19 mouse cellular contexts compared by ENCODE assay signal in genomic region chr17:46165460-46165859, GRCm38 (mm10). TPM values are rescaled to one million over a fixed set of nuclear protein-coding genes. Genes with fewer than 3 reads are reported as not detected.
A peak's percentile ranks its signal among the peaks of the same experiment; 100 is the strongest.
DNase-seq lines count a peak whose midpoint lies in the region; ATAC-seq and TF ChIP-seq lines count a peak whose summit lies in the region.
"Had no signal": no experiment of that assay in that cellular context is flagged by ENCODE, and none has a peak within 500 bp of the region (broad histone marks: within the 10 kb centered on the region; RNA-seq: fewer than 3 reads in every experiment).

No protein-coding gene starts in this region.

- no peak overlapping the region for H3K4me2 ChIP-seq in myocyte (ENCODE audit: low read depth)
- H3K4me2 ChIP-seq: forebrain, embryonic 13.5 days; hindbrain, embryonic 12.5 days; hindbrain, embryonic 15.5 days had no signal

- H3K79me2 ChIP-seq in myocyte (ENCODE audit: control insufficient read depth, insufficient read depth), result peaks cover 38% of the 10 kb centered on the region

- H3K36me3 ChIP-seq in megakaryocyte, embryonic 14.5 days (replicated peaks; ENCODE audit: low read length), result peaks cover 82% of the 10 kb centered on the region
- peaks cover 65% of the 10 kb centered on the region for H3K36me3 ChIP-seq in myocyte (ENCODE audit: control insufficient read depth, insufficient read depth)

- H3K27me3 ChIP-seq in megakaryocyte, embryonic 14.5 days (replicated peaks), result no peaks in the 10 kb centered on the region
- no peaks in the 10 kb centered on the region for H3K27me3 ChIP-seq in myocyte (ENCODE audit: control insufficient read depth, insufficient read depth, insufficient read length)
- H3K27me3 ChIP-seq: forebrain, embryonic 13.5 days; hindbrain, embryonic 12.5 days; hindbrain, embryonic 15.5 days had no signal

- H3K4me1 ChIP-seq in megakaryocyte, embryonic 14.5 days, result peaks cover 90% of the 10 kb centered on the region

- DNase-seq in heart, adult 11 months, result peak; percentile 89
- DNase-seq in heart, adult 8-10 months (ENCODE audit: low spot score), result no peak
- no peak for DNase-seq in adrenal gland, adult 18-20 months (ENCODE audit: low spot score in 2 of 2)
- DNase-seq: adrenal gland, adult 8-10 months; adrenal gland, postnatal 25 days; cerebellum, adult 2 months; gastrocnemius, postnatal 10 days; gastrocnemius, postnatal 36 days had no signal

- ATAC-seq in megakaryocyte, adult 5-6 weeks (ENCODE audit: poor library complexity, severe bottlenecking), result no peak
- ATAC-seq: CD4-positive, CD25-positive, alpha-beta regulatory T cell, adult 4 months; forebrain, embryonic 13.5 days; forebrain, embryonic 16.5 days had no signal

- no peaks in the 10 kb centered on the region for H3K9me3 ChIP-seq in megakaryocyte, embryonic 14.5 days
- H3K9me3 ChIP-seq: forebrain, embryonic 10.5 days; forebrain, embryonic 13.5 days; hindbrain, embryonic 12.5 days; hindbrain, embryonic 15.5 days had no signal

- no peak for TF ChIP-seq POLR2A in myocyte (IDR thresholded peaks at IDR 0.05; ENCODE audit: insufficient read length, low read depth)

- peak overlapping the region; percentile 24 for H3K4me3 ChIP-seq in megakaryocyte, embryonic 14.5 days (replicated peaks)
- H3K4me3 ChIP-seq in myocyte, result no peak overlapping the region
- H3K4me3 ChIP-seq: forebrain, embryonic 10.5 days; forebrain, embryonic 13.5 days; hindbrain, embryonic 12.5 days; hindbrain, embryonic 15.5 days had no signal

- no peak overlapping the region for H3ac ChIP-seq in myocyte (ENCODE audit: control insufficient read depth, insufficient read length)

TF ChIP-seq in myocyte, 11 proteins besides CTCF, POLR2A, EP300 and RAD21:
- TF ChIP-seq POLR2AphosphoS2 (IDR thresholded peaks at IDR 0.05; ENCODE audit: insufficient read length, low read depth) (peak; percentile 50), CEBPB (IDR thresholded peaks at IDR 0.05; ENCODE audit: insufficient read depth, poor library complexity, severe bottlenecking) (no peak), SRF (IDR thresholded peaks at IDR 0.05; ENCODE audit: control insufficient read depth, insufficient read length, low read depth) (no peak)

RNA-seq across cellular contexts. Expression of gene Gtpbp2, which starts 4.6 kb away (rescaled TPM):
- 10 to 100 TPM; 55.8 to 74.5 (median 59.0) TPM for total RNA-seq in heart, adult 8-10 months (2022)
- 65.9 and 69.9 TPM in 2 replicates for polyA plus RNA-seq in megakaryocyte, embryonic 14.5 days (2012; ENCODE audit: insufficient read depth, low replicate concordance)
- 29.3 and 30.2 TPM in 2 replicates for total RNA-seq in megakaryocyte, adult 5-6 weeks (2015)
- 47.9 and 49.6 TPM in 2 replicates for total RNA-seq in megakaryocyte, adult 5-6 weeks (2017)
- 125 TPM for polyA plus RNA-seq in myocyte (2012; fragmentation: generic; extraction: Trizol)
- total RNA-seq in adrenal gland, adult 18-20 months (2021), result 10 to 100 TPM; 75.8 to 79.5 TPM

RNA-seq across cellular contexts. Expression of gene Mad2l1bp, which starts 12.1 kb away (rescaled TPM):
- 10 to 100 TPM; 19.2 to 27.4 (median 21.6) TPM for total RNA-seq in heart, adult 8-10 months (2022)
- polyA plus RNA-seq in megakaryocyte, embryonic 14.5 days (2012; ENCODE audit: insufficient read depth, low replicate concordance), result 8.8 and 18.5 TPM in 2 replicates
- total RNA-seq in megakaryocyte, adult 5-6 weeks (2015), result 20.5 and 20.6 TPM in 2 replicates
- total RNA-seq in megakaryocyte, adult 5-6 weeks (2017), result 9.5 and 9.9 TPM in 2 replicates
- 26.8 TPM for polyA plus RNA-seq in myocyte (2012; fragmentation: generic; extraction: Trizol)
- total RNA-seq in adrenal gland, adult 18-20 months (2021), result 10 to 100 TPM; 11.9 to 13.3 TPM

RNA-seq across cellular contexts. Expression of gene Rsph9, which starts 21.4 kb away (rescaled TPM):
- total RNA-seq in heart, adult 8-10 months (2022), result under 1 TPM; 0.57 to 0.97 (median 0.84) TPM
- not detected in 2 replicates for polyA plus RNA-seq in megakaryocyte, embryonic 14.5 days (2012; ENCODE audit: insufficient read depth, low replicate concordance)
- total RNA-seq in megakaryocyte, adult 5-6 weeks (2015), result not detected in 2 replicates
- total RNA-seq in megakaryocyte, adult 5-6 weeks (2017), result not detected in 2 replicates
- 3.6 TPM for polyA plus RNA-seq in myocyte (2012; fragmentation: generic; extraction: Trizol)
- 10 to 100 TPM in 1 of 2 experiments, 1 to 10 TPM in 1; 8.5 to 12.2 TPM for total RNA-seq in adrenal gland, adult 18-20 months (2021)
- total RNA-seq: granulocyte monocyte progenitor cell, adult 5-6 weeks; MEL had no signal

RNA-seq across cellular contexts. Expression of gene Polh, which starts 37.0 kb away (rescaled TPM):
- total RNA-seq in heart, adult 8-10 months (2022), result 1 to 10 TPM; 7.2 to 9.0 (median 8.5) TPM
- 0.35 and 1.6 TPM in 2 replicates for polyA plus RNA-seq in megakaryocyte, embryonic 14.5 days (2012; ENCODE audit: insufficient read depth, low replicate concordance)
- 14.2 and 18.2 TPM in 2 replicates for total RNA-seq in megakaryocyte, adult 5-6 weeks (2015)
- 28.5 and 31.8 TPM in 2 replicates for total RNA-seq in megakaryocyte, adult 5-6 weeks (2017)
- polyA plus RNA-seq in myocyte (2012; fragmentation: generic; extraction: Trizol), result 6.0 TPM
- 10 to 100 TPM; 20.4 to 45.3 TPM for total RNA-seq in adrenal gland, adult 18-20 months (2021)

RNA-seq across cellular contexts. Expression of gene Xpo5, which starts 37.1 kb away (rescaled TPM):
- total RNA-seq in heart, adult 8-10 months (2022), result 10 to 100 TPM; 20.0 to 23.2 (median 21.6) TPM
- polyA plus RNA-seq in megakaryocyte, embryonic 14.5 days (2012; ENCODE audit: insufficient read depth, low replicate concordance), result 2.1 and 4.5 TPM in 2 replicates
- 16.8 and 21.0 TPM in 2 replicates for total RNA-seq in megakaryocyte, adult 5-6 weeks (2015)
- 25.1 and 26.6 TPM in 2 replicates for total RNA-seq in megakaryocyte, adult 5-6 weeks (2017)
- 31.9 TPM for polyA plus RNA-seq in myocyte (2012; fragmentation: generic; extraction: Trizol)
- 10 to 100 TPM; 45.7 to 85.4 TPM for total RNA-seq in adrenal gland, adult 18-20 months (2021)

Comparison
In these comparisons a context has a peak if more than half of its experiments do, and no peak if none do; other contexts are left out.
1. RNA of gene Rsph9, which starts 21.4 kb away (total RNA-seq): 8.5 to 12.2 TPM in adrenal gland, adult 18-20 months; 0.57 to 0.97 TPM in heart, adult 8-10 months and not detected in megakaryocyte, adult 5-6 weeks; every median in the first group is over 4 times any median in the second.